Mouse (Mus musculus) megakaryocyte, embryonic 14.5 days (primary cell): ENCODE results near the gene Tep1.

Source experiments
- FLI1 ChIP-seq: IDR thresholded peaks from 2 replicates; pipeline ENCODE4 v1.6.1; 2012; ENCODE audit warnings: low read length, inconsistent platforms, mixed read lengths
- GATA1 ChIP-seq: IDR thresholded peaks from 3 replicates; pipeline ENCODE4 v1.6.1; 2012; ENCODE audit warnings: mixed read lengths, low read length, inconsistent platforms, borderline replicate concordance

DNA sequence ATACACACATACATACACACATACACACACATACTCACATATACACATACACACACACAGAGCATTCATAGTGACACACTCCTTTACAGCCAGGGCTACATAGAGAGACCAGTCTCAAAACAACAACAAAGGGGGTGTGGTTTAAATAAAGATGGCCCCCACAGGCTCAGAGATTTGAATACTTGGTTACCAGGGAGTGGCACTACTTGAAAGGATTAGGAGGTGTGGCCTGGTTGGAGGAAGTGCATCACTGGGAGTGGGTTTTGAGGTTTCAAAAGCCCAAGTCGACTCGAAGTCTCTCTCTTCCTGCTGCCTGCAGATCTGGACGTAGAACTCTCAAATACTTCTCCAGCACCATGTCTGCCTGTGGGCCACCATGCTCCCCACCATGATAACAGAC is 88.2 kb downstream of the Tep1 start:
- TF ChIP-seq FLI1 (no peak), GATA1 (no peak)
